Mouse (Mus musculus): Measurements from ENCODE around the gene Chpf. TPM values are rescaled to one million over a fixed set of nuclear protein-coding genes. Genes with fewer than 3 reads are reported as not detected.

The Chpf gene
- polyA plus RNA-seq, 1 experiment: 99.0 TPM

DNA sequence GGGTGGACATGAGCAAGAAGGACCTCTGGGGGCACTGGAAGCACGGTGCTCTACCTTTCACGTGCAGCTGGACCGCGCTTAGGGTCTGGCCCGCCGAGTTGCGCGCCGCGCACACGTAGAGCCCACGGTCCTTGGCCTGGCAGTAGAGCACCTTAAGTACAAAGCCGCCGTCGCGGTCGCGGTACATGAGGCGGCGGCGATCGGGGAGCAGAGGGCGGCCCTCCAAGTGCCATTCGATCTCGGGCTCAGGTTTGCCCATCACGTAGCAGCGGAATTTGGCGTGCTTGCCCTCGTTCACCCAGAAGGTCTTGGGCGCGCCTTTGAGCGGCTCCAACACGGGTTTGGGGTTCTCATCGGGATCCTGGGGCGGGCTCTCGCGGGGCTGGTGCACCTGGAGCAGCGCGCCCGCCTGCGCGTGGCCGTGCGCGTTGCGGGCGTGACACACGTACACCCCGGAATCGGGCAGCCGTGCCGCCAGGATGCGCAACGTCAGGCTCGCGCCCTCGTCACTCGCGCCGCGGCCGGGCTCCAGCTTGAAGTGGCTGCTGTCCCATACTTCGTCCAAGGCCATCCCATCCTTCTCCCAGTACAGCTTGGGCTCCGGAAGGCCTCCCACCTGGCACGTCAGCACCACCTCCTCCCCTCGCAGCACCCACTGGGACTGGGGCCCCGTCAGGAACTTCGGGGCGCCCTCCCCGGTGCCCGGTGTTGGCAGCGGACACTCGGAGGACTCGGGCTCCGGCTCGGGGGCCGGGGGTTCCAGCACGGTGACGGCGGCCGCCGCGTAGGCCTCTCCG, 26.2 kb upstream of the Chpf start:
- TF ChIP-seq GATA1 (IDR thresholded peaks at IDR 0.05; ENCODE audit: low read length): no peak

GRCm38 (mm10) chr1:75504256-75505045, 25.3 kb upstream of the Chpf start:
- TF ChIP-seq GATA1 (IDR thresholded peaks at IDR 0.05; ENCODE audit: low read length): no peak

- TF ChIP-seq GATA1 (IDR thresholded peaks at IDR 0.05; ENCODE audit: low read length): no peak
Measured at GRCm38 (mm10) chr1:75503651-75503980, 24.5 kb upstream of the Chpf start.

- TF ChIP-seq GATA1 (IDR thresholded peaks at IDR 0.05; ENCODE audit: low read length): no peak
Measured at GRCm38 (mm10) chr1:75502945-75503650, 24.0 kb upstream of the Chpf start.

DNA sequence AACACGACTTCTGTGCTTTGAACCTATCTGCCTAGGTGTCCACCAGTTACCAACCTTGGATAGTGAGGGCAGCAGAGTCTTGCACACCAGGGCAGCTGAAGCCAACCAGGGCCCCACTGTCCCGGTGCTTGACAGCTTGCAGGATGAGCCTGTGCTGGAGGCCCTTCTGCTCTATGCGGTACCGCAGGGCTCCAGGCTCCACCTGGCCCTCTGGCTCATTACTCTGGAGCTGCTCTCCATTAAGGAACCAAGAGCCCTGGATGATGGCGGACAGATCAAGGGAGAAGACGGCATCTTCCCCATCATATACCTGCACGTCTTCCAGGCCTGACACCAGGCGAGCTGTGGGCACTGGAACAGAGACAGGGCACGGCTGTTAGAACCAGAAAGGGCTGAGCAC, 22.8 kb upstream of the Chpf start:
- TF ChIP-seq GATA1 (IDR thresholded peaks at IDR 0.05; ENCODE audit: low read length): no peak

- no peak for TF ChIP-seq GATA1 (IDR thresholded peaks at IDR 0.05; ENCODE audit: low read length)
Measured at GRCm38 (mm10) chr1:75499441-75499840, 20.3 kb upstream of the Chpf start.

DNA sequence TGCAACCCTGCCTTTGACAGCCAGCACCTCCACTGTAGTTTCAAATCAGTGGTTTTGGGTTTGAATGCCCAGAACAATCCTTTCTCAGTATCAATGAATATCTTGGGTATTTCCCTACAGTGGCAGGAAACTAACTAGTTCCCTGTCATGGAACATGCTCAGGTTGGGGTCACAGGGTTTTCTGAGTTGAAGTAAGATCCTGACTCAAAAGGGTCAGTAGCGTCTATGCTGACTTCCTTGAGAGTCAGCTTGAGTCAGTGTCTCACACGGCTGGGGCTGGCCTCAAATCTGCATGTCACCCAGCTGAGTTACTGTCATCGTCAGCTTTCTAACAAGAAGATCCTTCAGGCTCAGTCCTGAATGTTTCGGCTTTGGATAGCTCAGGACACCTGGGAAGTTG, 19.8 kb upstream of the Chpf start:
- TF ChIP-seq GATA1 (IDR thresholded peaks at IDR 0.05; ENCODE audit: low read length): no peak

DNA sequence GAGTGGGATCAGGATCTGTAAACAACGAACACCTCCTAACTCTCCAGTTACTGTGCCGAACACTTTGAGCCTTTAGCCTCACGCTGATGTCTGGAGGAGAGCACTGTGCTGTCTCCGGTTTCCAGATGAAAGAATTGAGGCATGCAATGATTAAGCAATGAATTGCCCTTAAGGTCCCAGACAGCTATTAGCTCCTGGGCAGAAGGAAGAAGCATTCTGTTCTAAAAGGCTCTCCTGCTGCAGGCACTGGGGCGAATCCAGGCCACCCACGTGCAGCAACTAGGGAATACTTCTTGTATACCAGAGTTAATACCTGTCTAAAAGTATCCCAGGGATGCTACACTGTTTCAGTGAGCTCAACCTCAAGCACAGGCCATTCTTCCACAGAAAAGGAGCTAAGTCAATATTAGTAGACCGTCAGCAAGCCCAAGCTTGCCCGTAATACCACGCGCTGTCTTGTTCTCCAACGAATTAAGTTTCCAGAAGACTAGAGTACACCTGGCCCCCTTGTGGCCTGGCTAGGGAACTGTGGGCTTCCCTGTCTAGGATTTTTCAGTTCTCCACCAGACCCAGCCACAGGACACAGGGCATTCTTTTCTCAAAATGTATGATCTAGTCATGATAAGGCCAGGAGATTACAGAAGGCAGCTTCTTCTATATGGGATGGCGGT, 15.9 kb upstream of the Chpf start:
- TF ChIP-seq GATA1 (IDR thresholded peaks at IDR 0.05; ENCODE audit: low read length): no peak

DNA sequence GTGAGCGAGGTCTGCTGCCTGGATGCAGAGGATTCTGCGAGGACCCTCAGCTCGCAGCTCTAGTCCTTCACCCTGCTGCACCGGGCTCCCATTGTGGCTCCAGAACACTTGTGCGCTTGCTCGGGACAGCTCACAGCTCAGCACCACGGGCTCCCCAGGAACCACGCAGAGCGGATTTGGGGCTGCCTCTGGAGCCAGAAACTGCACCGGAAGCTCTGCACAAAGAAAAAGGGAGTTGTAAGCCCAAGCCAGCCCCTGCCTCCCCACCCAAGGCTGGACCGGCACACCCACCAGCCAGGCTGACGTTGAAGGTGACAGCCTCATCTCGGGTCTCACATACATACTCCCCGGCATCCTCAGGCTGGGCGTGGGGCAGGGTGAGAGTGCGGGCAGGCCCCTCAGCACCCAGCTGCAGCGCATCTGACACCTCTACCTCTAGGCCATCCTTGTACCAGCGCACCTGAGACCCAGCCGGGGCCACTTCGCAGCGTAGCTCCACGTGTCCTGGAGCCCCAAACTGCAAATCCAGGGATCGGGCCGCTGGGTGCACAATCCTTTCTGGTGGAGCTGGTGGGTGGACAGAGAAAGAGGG, 13.6 kb upstream of the Chpf start:
- TF ChIP-seq GATA1 (IDR thresholded peaks at IDR 0.05; ENCODE audit: low read length): no peak

- TF ChIP-seq GATA1 (IDR thresholded peaks at IDR 0.05; ENCODE audit: low read length): no peak
Measured at GRCm38 (mm10) chr1:75490785-75491551, 11.9 kb upstream of the Chpf start.

GRCm38 (mm10) chr1:75487405-75488161, 8.5 kb upstream of the Chpf start:
- TF ChIP-seq GATA1 (IDR thresholded peaks at IDR 0.05; ENCODE audit: low read length): no peak

DNA sequence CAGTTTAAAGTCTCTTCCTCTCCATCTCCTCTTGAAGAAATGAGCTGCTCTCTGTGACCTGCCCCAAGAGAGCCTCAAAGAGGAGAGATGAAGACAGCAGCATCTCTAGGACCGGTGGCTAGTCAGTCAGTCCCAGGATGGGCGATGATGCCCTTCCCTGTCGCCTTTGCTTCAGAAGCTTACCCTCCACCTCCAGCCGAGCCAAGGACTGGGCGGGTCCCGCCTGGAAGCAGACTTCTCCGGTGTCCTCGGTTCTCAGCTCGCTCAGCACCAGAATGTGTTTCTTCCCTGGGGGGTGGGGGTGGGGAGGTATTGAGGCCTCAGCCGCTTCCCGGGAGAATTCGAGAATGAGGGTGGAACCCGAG, 7.9 kb upstream of the Chpf start:
- no peak for TF ChIP-seq GATA1 (IDR thresholded peaks at IDR 0.05; ENCODE audit: low read length)

DNA sequence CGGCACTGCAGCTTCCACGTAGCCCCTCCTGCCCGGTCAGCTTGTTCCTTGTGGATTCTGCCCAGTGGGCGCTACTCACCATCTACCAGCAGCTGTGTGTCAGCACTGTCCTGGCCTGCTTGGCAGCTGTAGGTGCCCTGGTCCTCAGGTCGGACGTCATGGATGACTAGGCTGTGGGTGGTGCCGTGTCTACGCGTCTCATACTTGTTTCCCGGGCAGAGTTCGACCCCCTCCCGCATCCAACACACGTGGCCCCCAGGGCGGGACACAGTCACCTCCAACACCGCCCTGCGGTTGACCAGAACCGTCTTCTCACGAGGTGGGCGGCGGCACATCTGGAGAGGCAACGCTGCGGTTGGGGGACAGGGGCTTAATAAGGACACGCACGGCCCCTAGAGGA, 7.5 kb upstream of the Chpf start:
- TF ChIP-seq GATA1 (IDR thresholded peaks at IDR 0.05; ENCODE audit: low read length): no peak

GRCm38 (mm10) chr1:75480735-75481134, 1.6 kb upstream of the Chpf start:
- no peak for TF ChIP-seq GATA1 (IDR thresholded peaks at IDR 0.05; ENCODE audit: low read length)

Data from G1E-ER4 (cell line).